In genomic region chr3:50443942-50444341, GRCm38 (mm10) we compare ENCODE assay signal across 7 mouse cellular contexts. TPM values are rescaled to one million over a fixed set of nuclear protein-coding genes. Genes with fewer than 3 reads are reported as not detected.
DNase-seq lines count a peak whose midpoint lies in the region; ATAC-seq and TF ChIP-seq lines count a peak whose summit lies in the region.

No protein-coding gene starts in this region.

- 1% methylated on average over 9 of the region's 9 CpGs for WGBS in thymus, adult 2 months
- 8% methylated on average over 9 of the region's 9 CpGs for WGBS in forebrain, embryonic 15.5 days
- 20% methylated on average over 9 of the region's 9 CpGs for WGBS in liver, postnatal 0 days (ENCODE audit: insufficient replicate concordance)

- ATAC-seq in forebrain, embryonic 15.5 days (replicated peaks), result peak; percentile 21; the same call in 1 of the 2 replicates
- ATAC-seq in liver, postnatal 0 days, result no peak

- peak overlapping the region; percentile 99; the same call in 1 of the 2 replicates for H3K27ac ChIP-seq in thymus, adult 2 months (ENCODE audit: control insufficient read depth, insufficient read depth, low read length)
- H3K27ac ChIP-seq in forebrain, embryonic 15.5 days (replicated peaks), result no peak overlapping the region
- no peak overlapping the region for H3K27ac ChIP-seq in liver, postnatal 0 days (ENCODE audit: low read depth)

- peak overlapping the region; percentile 32; the same call in 1 of the 2 replicates for H3K9ac ChIP-seq in forebrain, embryonic 15.5 days (replicated peaks)
- H3K9ac ChIP-seq in liver, postnatal 0 days (replicated peaks), result no peak overlapping the region

- no peak for DNase-seq in thymus, adult 2 months
- no peak for DNase-seq in thymus, postnatal 10 days (ENCODE audit: low spot score in 2 of 2)
- no peak for DNase-seq in liver, postnatal 0 days
- DNase-seq in urinary bladder, postnatal 25 days (ENCODE audit: low spot score), result no peak
- DNase-seq in layer of hippocampus, postnatal 14 days (ENCODE audit: low spot score in 2 of 2), result no peak
- DNase-seq in left cerebral cortex, postnatal 36 days (ENCODE audit: low spot score in 2 of 2), result no peak

- no peaks in the 10 kb centered on the region for H3K36me3 ChIP-seq in thymus, adult 2 months (ENCODE audit: control insufficient read depth, insufficient read depth, low read length)
- no peaks in the 10 kb centered on the region for H3K36me3 ChIP-seq in forebrain, embryonic 15.5 days
- H3K36me3 ChIP-seq in liver, postnatal 0 days (replicated peaks; ENCODE audit: insufficient read depth, low read length), result no peaks in the 10 kb centered on the region

- TF ChIP-seq EP300 in liver, postnatal 0 days (IDR thresholded peaks at IDR 0.05; ENCODE audit: low read depth), result no peak

- TF ChIP-seq CTCF in thymus, adult 2 months (IDR thresholded peaks at IDR 0.05; ENCODE audit: borderline replicate concordance, control insufficient read depth, extremely low read depth, insufficient read depth, low read length, poor library complexity), result no peak
- no peak for TF ChIP-seq CTCF in liver, postnatal 0 days (IDR thresholded peaks at IDR 0.05; ENCODE audit: low read depth)

- H3K4me1 ChIP-seq in thymus, adult 2 months (replicated peaks; ENCODE audit: control insufficient read depth, insufficient read depth, low read length), result peaks cover 6% of the 10 kb centered on the region
- H3K4me1 ChIP-seq in forebrain, embryonic 15.5 days, result peaks cover 12% of the 10 kb centered on the region; the same call in 1 of the 2 replicates
- 0 out of 2 replicates have a peak, but pooled peaks cover 2% of the 10 kb centered on the region for H3K4me1 ChIP-seq in liver, postnatal 0 days (ENCODE audit: insufficient read depth)

- H3K4me3 ChIP-seq in thymus, adult 2 months (ENCODE audit: control insufficient read depth, insufficient read depth, low read length), result no peak overlapping the region
- peak overlapping the region; percentile 28 for H3K4me3 ChIP-seq in forebrain, embryonic 15.5 days
- H3K4me3 ChIP-seq in liver, postnatal 0 days (ENCODE audit: low read depth, low read length), result peak overlapping the region; percentile 43

- intact Hi-C loops in left cerebral cortex, postnatal 36 days (cut with DNase I), result no loop called here

- peak overlapping the region; percentile 53 for H3K4me2 ChIP-seq in forebrain, embryonic 15.5 days (replicated peaks)
- peak overlapping the region; percentile 62 for H3K4me2 ChIP-seq in liver, postnatal 0 days (ENCODE audit: low read depth, low read length)

- H3K27me3 ChIP-seq in thymus, adult 2 months (ENCODE audit: control insufficient read depth, insufficient read depth, low read length), result no peaks in the 10 kb centered on the region
- no peaks in the 10 kb centered on the region for H3K27me3 ChIP-seq in forebrain, embryonic 15.5 days
- 0 out of 2 replicates have a peak, but pooled peaks cover 3% of the 10 kb centered on the region for H3K27me3 ChIP-seq in liver, postnatal 0 days (ENCODE audit: insufficient read depth, low read length)

- TF ChIP-seq POLR2A in thymus, adult 2 months (IDR thresholded peaks at IDR 0.05; ENCODE audit: control insufficient read depth, extremely low read depth, insufficient read depth, low read length, poor library complexity), result no peak

- no peaks in the 10 kb centered on the region for H3K9me3 ChIP-seq in forebrain, embryonic 15.5 days
- H3K9me3 ChIP-seq in liver, postnatal 0 days (ENCODE audit: low read length), result no peaks in the 10 kb centered on the region

RNA-seq across cellular contexts. Expression of gene Slc7a11, which starts 0.5 kb away (rescaled TPM):
- polyA plus RNA-seq in thymus, adult 2 months (2012; rRNA removed), result 11.3 and 13.4 TPM in 2 replicates
- 2.0 and 2.1 TPM in 2 replicates for polyA plus RNA-seq in forebrain, embryonic 15.5 days (2015; fragmentation: Nextera tagmentation; extraction: Ambion mirVana)
- polyA plus RNA-seq in liver, postnatal 0 days (2015; fragmentation: Nextera tagmentation; extraction: Ambion mirVana), result 0.07 and 0.14 TPM in 2 replicates
- 10 to 100 TPM; 20.3 to 21.4 TPM for total RNA-seq in layer of hippocampus, postnatal 14 days (2021)
- total RNA-seq in left cerebral cortex, postnatal 36 days (2021), result 10 to 100 TPM; 18.1 to 26.0 TPM
